8 mouse cellular contexts compared by ENCODE assay signal in the genomic region with DNA sequence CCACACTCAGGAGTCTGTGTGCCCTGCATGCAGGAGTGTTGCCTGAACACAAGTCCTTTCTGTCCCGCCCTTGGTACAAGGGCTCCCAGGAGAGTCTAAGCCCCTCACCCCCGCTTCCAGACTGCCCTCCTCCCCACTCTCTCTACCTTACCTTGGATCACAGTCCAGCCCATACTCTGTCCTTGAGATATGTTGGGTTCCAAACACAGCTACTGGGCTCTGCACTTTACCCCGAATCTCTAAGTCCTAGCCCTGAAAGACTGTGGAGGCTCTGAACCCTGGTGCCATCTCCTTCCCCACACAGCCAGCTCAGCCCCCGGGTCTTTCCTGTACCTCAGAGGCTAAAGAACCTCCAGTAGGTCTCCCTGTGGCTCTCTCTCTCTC.
DNase-seq lines count a peak whose midpoint lies in the region; ATAC-seq and TF ChIP-seq lines count a peak whose summit lies in the region.

No protein-coding gene starts in this region.

- DNase-seq in forebrain, embryonic 10.5 days (ENCODE audit: extremely low spot score, low spot score) = peak; percentile 38
- no peak for DNase-seq in gastrocnemius, postnatal 10 days
- DNase-seq in right cerebral cortex, postnatal 4 days = no peak

- no peak overlapping the region for H3K4me2 ChIP-seq in limb, embryonic 12.5 days

- peak overlapping the region; percentile 89 for H3K4me3 ChIP-seq in megakaryocyte, embryonic 14.5 days (replicated peaks)
- peak overlapping the region; percentile 50 for H3K4me3 ChIP-seq in forebrain, embryonic 10.5 days
- H3K4me3 ChIP-seq in limb, embryonic 12.5 days (replicated peaks) = 0 out of 2 replicates have a peak overlapping the region, but pooled peaks have one; percentile 1
- peak overlapping the region; percentile 52 for H3K4me3 ChIP-seq in small intestine, adult 2 months (ENCODE audit: low read depth, low read length)

- no peaks in the 10 kb centered on the region for H3K36me3 ChIP-seq in megakaryocyte, embryonic 14.5 days (replicated peaks; ENCODE audit: low read length)
- peaks cover 4% of the 10 kb centered on the region; the same call in 1 of the 2 replicates for H3K36me3 ChIP-seq in forebrain, embryonic 10.5 days (replicated peaks)
- H3K36me3 ChIP-seq in limb, embryonic 12.5 days = no peaks in the 10 kb centered on the region
- no peaks in the 10 kb centered on the region for H3K36me3 ChIP-seq in small intestine, adult 2 months (ENCODE audit: control insufficient read depth, insufficient read depth, low read length)

- H3K9ac ChIP-seq in limb, embryonic 12.5 days (replicated peaks) = no peak overlapping the region; the same call in 1 of the 2 replicates

- H3K9me3 ChIP-seq in megakaryocyte, embryonic 14.5 days = peaks cover 13% of the 10 kb centered on the region
- H3K9me3 ChIP-seq in forebrain, embryonic 10.5 days = peaks cover 2% of the 10 kb centered on the region; the same call in 1 of the 2 replicates
- no peaks in the 10 kb centered on the region for H3K9me3 ChIP-seq in limb, embryonic 12.5 days

- 18% methylated on average over 4 of the region's 4 CpGs for WGBS in forebrain, embryonic 10.5 days
- WGBS in limb, embryonic 12.5 days = 36% methylated on average over 4 of the region's 4 CpGs
- 49% methylated on average over 4 of the region's 4 CpGs for whole genome bisulfite sequencing in small intestine, adult 2 months

- TF ChIP-seq CTCF in small intestine, adult 2 months (IDR thresholded peaks at IDR 0.05; ENCODE audit: extremely low read depth, insufficient read length, insufficient replicate concordance, low read depth, low read length) = no peak

- peaks cover 60% of the 10 kb centered on the region for H3K4me1 ChIP-seq in megakaryocyte, embryonic 14.5 days
- peaks cover 71% of the 10 kb centered on the region for H3K4me1 ChIP-seq in forebrain, embryonic 10.5 days
- H3K4me1 ChIP-seq in limb, embryonic 12.5 days (replicated peaks) = peaks cover 17% of the 10 kb centered on the region
- H3K4me1 ChIP-seq in small intestine, adult 2 months (ENCODE audit: control insufficient read depth, insufficient read depth, insufficient read length, low read length) = peaks cover 21% of the 10 kb centered on the region

- H3K27me3 ChIP-seq in megakaryocyte, embryonic 14.5 days (replicated peaks) = peaks cover 35% of the 10 kb centered on the region
- no peaks in the 10 kb centered on the region for H3K27me3 ChIP-seq in forebrain, embryonic 10.5 days (ENCODE audit: poor library complexity, severe bottlenecking)
- no peaks in the 10 kb centered on the region for H3K27me3 ChIP-seq in limb, embryonic 12.5 days
- H3K27me3 ChIP-seq in small intestine, adult 2 months (ENCODE audit: control insufficient read depth, insufficient read depth, low read length) = no peaks in the 10 kb centered on the region

- peak overlapping the region; percentile 92 for H3K27ac ChIP-seq in forebrain, embryonic 10.5 days
- H3K27ac ChIP-seq in limb, embryonic 12.5 days = peak overlapping the region; percentile 47; the same call in 1 of the 2 replicates
- peak overlapping the region; percentile 90 for H3K27ac ChIP-seq in small intestine, adult 2 months (ENCODE audit: insufficient read depth, low read depth, low read length)

- TF ChIP-seq POLR2A in small intestine, adult 2 months (IDR thresholded peaks at IDR 0.05; ENCODE audit: low read depth, low read length) = no peak

- ATAC-seq in megakaryocyte, adult 5-6 weeks (ENCODE audit: poor library complexity, severe bottlenecking) = no peak
- no peak for ATAC-seq in limb, embryonic 12.5 days (ENCODE audit: insufficient number of reproducible peaks, insufficient read depth, low FRiP score, low TSS enrichment, low read depth)
- ATAC-seq in granulocyte monocyte progenitor cell, adult 5-6 weeks (replicated peaks; ENCODE audit: poor library complexity, severe bottlenecking) = no peak

Comparison
In these comparisons a context has a peak if more than half of its experiments do, and no peak if none do; other contexts are left out.
1. H3K4me3 ChIP-seq: peak in every context shown above with its lines; median percentile 89 in megakaryocyte, embryonic 14.5 days; 52 in small intestine, adult 2 months; 50 in forebrain, embryonic 10.5 days; 1 in limb, embryonic 12.5 days.